Mouse (Mus musculus) small intestine, adult 2 months (tissue): Measurements from ENCODE around the gene Tubb2b.

Experiments
- CTCF ChIP-seq: fragments of 200-500 bp; IDR thresholded peaks from 2 replicates; pipeline ENCODE4 v1.5.1; 2012; ENCODE audit warnings: low read depth, mild to moderate bottlenecking, control low read depth, inconsistent platforms, low read length, moderate library complexity, mixed read lengths; ENCODE audit not compliant: insufficient replicate concordance, insufficient read length; ENCODE audit errors: extremely low read depth
- POLR2A ChIP-seq: fragments of 200-500 bp; IDR thresholded peaks from 2 replicates; pipeline ENCODE4 v1.6.1; 2012; ENCODE audit warnings: low read depth, mild to moderate bottlenecking, control low read depth, inconsistent platforms, low read length, moderate library complexity

DNA sequence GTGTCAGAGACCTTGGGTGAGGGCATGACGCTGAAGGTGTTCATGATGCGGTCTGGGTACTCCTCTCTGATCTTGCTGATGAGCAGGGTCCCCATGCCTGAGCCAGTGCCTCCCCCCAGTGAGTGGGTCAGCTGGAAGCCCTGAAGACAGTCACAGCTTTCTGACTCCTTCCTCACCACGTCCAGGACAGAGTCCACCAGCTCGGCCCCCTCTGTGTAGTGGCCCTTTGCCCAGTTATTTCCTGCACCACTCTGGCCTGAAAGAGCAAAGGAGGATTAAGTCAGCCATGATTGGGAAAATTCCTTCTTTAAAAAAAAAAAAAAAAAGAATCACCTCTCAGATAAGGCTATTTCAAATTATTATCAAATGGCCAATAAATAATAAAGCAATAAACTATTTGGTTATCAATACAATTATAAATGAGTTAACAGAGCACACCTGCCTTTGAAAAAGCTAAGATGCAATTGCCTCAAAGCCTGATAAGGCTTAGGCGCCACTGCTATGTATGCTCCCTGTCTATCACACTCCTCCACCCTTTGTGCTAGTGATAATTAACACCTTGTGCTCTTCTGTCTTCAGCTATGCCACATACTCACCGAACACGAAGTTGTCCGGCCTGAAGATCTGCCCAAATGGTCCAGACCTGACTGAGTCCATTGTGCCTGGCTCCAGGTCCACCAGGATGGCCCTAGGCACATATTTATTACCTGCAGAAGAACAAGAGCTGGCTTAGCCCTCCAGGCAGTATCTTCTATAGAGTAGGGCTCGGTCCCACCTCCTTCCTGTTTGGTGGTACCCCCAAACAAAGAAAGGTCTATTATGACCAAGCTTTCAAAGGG is 1.8 kb downstream of the Tubb2b start:
- TF ChIP-seq CTCF, result no peak
- TF ChIP-seq POLR2A, result no peak
